Mouse (Mus musculus): ENCODE measurements around the gene Rap1a.
A peak's percentile ranks its signal among the peaks of the same experiment; 100 is the strongest.
"Not testable (repeated sequence)": the region's sequence is repeated elsewhere in the genome, so short reads cannot be mapped to it uniquely, and the experiment has no call there.

The Rap1a gene

GRCm38 (mm10) chr3:105711741-105712140 lies 89.4 kb downstream of the Rap1a start:
- no peak for DNase-seq

GRCm38 (mm10) chr3:105710246-105710645 lies 90.9 kb downstream of the Rap1a start:
- DNase-seq = no peak

GRCm38 (mm10) chr3:105707590-105707989 lies 93.5 kb downstream of the Rap1a start:
- DNase-seq = no peak

GRCm38 (mm10) chr3:105706366-105707020 lies 94.6 kb downstream of the Rap1a start:
- DNase-seq = no peak

- no peak for DNase-seq
These were observed 95.6 kb downstream of the Rap1a start for GRCm38 (mm10) chr3:105705561-105705960.

GRCm38 (mm10) chr3:105705061-105705549 lies 96.0 kb downstream of the Rap1a start:
- peak; percentile 45 for DNase-seq

GRCm38 (mm10) chr3:105704031-105705008 lies 96.8 kb downstream of the Rap1a start, which contains the start of gene Inka2:
Inka2 (plus strand) TSS chr3:105704599.
- DNase-seq = peak; percentile 89

GRCm38 (mm10) chr3:105703571-105703970 lies 97.6 kb downstream of the Rap1a start:
- DNase-seq = no peak

- peak; percentile 46 for DNase-seq
These were observed 99.7 kb downstream of the Rap1a start for GRCm38 (mm10) chr3:105701399-105701798.

GRCm38 (mm10) chr3:105700786-105701185 lies 100.3 kb downstream of the Rap1a start:
- not testable (repeated sequence) for DNase-seq

- peak; percentile 86 for DNase-seq
These were observed 101.7 kb downstream of the Rap1a start for GRCm38 (mm10) chr3:105699241-105699933.

- DNase-seq = peak; percentile 70
These were observed 102.8 kb downstream of the Rap1a start for GRCm38 (mm10) chr3:105698311-105698710.

- no peak for DNase-seq
These were observed 104.0 kb downstream of the Rap1a start for GRCm38 (mm10) chr3:105697148-105697441.

- DNase-seq = no peak
These were observed 104.6 kb downstream of the Rap1a start for GRCm38 (mm10) chr3:105696387-105697147.

GRCm38 (mm10) chr3:105695476-105696386 lies 105.4 kb downstream of the Rap1a start:
- no peak for DNase-seq

- no peak for DNase-seq
These were observed 107.6 kb downstream of the Rap1a start for GRCm38 (mm10) chr3:105693327-105694080.

- no peak for DNase-seq
These were observed 112.6 kb downstream of the Rap1a start for GRCm38 (mm10) chr3:105688536-105688935.

GRCm38 (mm10) chr3:105687324-105688060 lies 113.6 kb downstream of the Rap1a start, which contains the start of gene Ddx20:
Ddx20 (minus strand) TSS chr3:105687574.
- DNase-seq = peak; percentile 96

All from liver (tissue).